Mouse (Mus musculus) hindbrain, embryonic 11.5 days (tissue): ENCODE results near the gene Pkd1. TPM values are rescaled to one million over a fixed set of nuclear protein-coding genes. Genes with fewer than 3 reads are reported as not detected.

Experiments used
- ATAC-seq: fragments of 200-750 bp; cut with Nextera tagmentation; 2 replicates; pipeline ENCODE4 v1.8.0; 2017; ENCODE audit warnings: mild to moderate bottlenecking, moderate TSS enrichment, moderate library complexity; ENCODE audit not compliant: low FRiP score
- DNase-seq: peaks from one replicate; pipeline ENCODE4 v3.0.0-alpha.2; 2015; ENCODE audit warnings: low spot score
- H3K27ac ChIP-seq: fragments of 300-500 bp; sonication (generic); 2 replicates; pipeline ENCODE4 v1.5.1; 2014; ENCODE audit warnings: mild to moderate bottlenecking, low read depth, low read length
- H3K27me3 ChIP-seq: fragments of 300-500 bp; sonication (generic); 2 replicates; pipeline ENCODE4 v1.6.1; 2014; ENCODE audit warnings: mild to moderate bottlenecking, low read length, moderate library complexity, mixed read lengths; ENCODE audit not compliant: control insufficient read depth, insufficient read depth
- H3K36me3 ChIP-seq: fragments of 300-500 bp; sonication (generic); 2 replicates; pipeline ENCODE4 v1.6.1; 2014; ENCODE audit warnings: mild to moderate bottlenecking, low read length, moderate library complexity, mixed read lengths; ENCODE audit not compliant: control insufficient read depth, insufficient read depth
- H3K4me1 ChIP-seq: fragments of 300-500 bp; sonication (generic); replicated peaks from 2 replicates; pipeline ENCODE4 v1.6.1; 2014; ENCODE audit warnings: low read length, mixed read lengths; ENCODE audit not compliant: control insufficient read depth, insufficient read depth
- H3K4me2 ChIP-seq: fragments of 300-500 bp; sonication (generic); replicated peaks from 2 replicates; pipeline ENCODE4 v1.6.1; 2014; ENCODE audit warnings: mild to moderate bottlenecking, low read depth, low read length
- H3K4me3 ChIP-seq: fragments of 300-500 bp; sonication (generic); 2 replicates; pipeline ENCODE4 v1.5.1; 2014; ENCODE audit warnings: low read depth, low read length
- H3K9ac ChIP-seq: fragments of 300-500 bp; sonication (generic); 2 replicates; pipeline ENCODE4 v1.6.1; 2014; ENCODE audit warnings: low read depth, low read length
- H3K9me3 ChIP-seq: fragments of 300-500 bp; sonication (generic); 2 replicates; pipeline ENCODE4 v1.6.1; 2016; ENCODE audit warnings: low read length; ENCODE audit not compliant: control insufficient read depth
- WGBS: fragments of 180-500 bp; shearing (Covaris S2); extraction: QIAGEN DNeasy Blood & Tissue Kit; methylation state at CpG from one replicate; pipeline ENCODE4 v1.1.7; 2014; 5-methylcytosine and 5-hydroxymethylcytosine counted together
- polyA plus RNA-seq: library from polyadenylated mRNA; unstranded; fragments of >200 nt; fragmentation: Nextera tagmentation; extraction: Ambion mirVana; gene quantifications from 2 replicates; pipeline ENCODE4 v1.2.1, GENCODE M21; 2014

Gene Pkd1
- polyA plus RNA-seq, 1 experiment from 2014 or later: 22.2 TPM

DNA sequence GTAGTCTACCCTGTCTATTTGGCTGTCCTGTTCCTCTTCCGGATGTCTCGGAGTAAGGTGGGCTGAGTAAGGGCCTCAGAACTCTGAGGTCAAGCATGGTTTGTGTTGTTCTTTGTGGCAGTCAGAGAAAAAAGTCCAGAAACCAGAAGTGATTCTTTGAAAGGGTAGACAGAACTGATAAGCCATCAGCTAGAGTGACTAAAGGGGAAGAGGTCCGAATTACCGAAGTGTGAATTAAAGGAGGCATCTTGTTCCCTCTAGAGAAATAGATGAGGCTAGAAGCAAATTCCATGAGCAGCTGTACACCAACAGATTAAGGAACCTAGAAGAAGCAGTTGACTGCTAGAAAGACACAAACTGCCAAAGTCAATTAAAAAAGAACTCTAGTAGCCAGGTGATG is 36.9 kb downstream of the Pkd1 start:
- Histone ChIP-seq H3K4me3 (no peak overlapping the region), H3K27me3 (no peaks in the 10 kb centered on the region), H3K4me2 (no peak overlapping the region), H3K9me3 (no peaks in the 10 kb centered on the region), H3K4me1 (no peaks in the 10 kb centered on the region), H3K27ac (no peak overlapping the region), H3K9ac (no peak overlapping the region), H3K36me3 (peaks cover 18% of the 10 kb centered on the region)
- DNase-seq (no peak), ATAC-seq (no peak)
- WGBS: 96% methylated on average over 4 of the region's 4 CpGs

DNA sequence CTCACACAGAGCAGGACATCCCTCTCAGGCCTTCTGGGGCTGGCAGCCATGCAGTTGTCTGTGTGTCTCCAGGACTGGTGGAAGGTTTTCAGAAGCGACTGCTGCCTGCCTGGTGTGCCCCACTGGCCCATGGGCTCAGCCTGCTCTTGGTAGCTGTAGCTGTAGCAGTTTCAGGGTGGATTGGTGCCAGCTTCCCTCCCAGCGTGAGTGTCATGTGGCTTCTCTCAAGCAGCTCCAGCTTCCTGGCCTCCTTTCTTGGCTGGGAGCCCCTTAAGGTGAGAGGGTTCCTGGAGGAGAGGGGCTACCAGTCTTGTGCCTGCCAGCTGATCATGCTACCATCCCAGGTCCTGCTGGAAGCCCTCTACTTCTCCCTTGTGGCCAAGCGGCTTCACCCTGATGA is 41.3 kb downstream of the Pkd1 start:
- H3K9ac ChIP-seq: no peak overlapping the region
- WGBS: 89% methylated on average over 3 of the region's 3 CpGs
- no peak overlapping the region for H3K4me3 ChIP-seq
- ATAC-seq (no peak), DNase-seq (no peak)
- H3K27me3 ChIP-seq: no peaks in the 10 kb centered on the region
- H3K36me3 ChIP-seq: peaks cover 16% of the 10 kb centered on the region
- no peak overlapping the region for H3K27ac ChIP-seq
- H3K4me1 ChIP-seq: no peaks in the 10 kb centered on the region
- H3K4me2 ChIP-seq: no peak overlapping the region
- H3K9me3 ChIP-seq: no peaks in the 10 kb centered on the region

DNA sequence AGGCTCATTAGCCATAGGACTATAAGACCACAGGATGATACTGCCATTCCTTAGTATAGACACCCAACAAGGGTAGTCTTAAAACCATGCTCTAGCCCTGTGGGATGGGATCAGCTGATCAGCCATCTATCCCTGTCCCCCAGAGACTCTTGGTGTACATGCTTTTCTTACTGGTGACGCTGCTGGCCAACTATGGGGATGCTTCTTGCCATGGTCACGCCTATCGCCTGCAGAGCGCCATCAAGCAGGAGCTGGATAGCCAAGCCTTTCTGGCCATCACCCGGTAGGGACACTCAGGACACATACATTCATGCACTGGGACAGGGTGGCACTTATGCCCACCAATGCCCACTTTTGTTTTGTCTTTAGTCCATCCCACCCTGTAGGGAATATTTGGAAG is 42.1 kb downstream of the Pkd1 start:
- H3K4me3 ChIP-seq: no peak overlapping the region
- 94% methylated on average over 5 of the region's 5 CpGs for WGBS
- no peak overlapping the region for H3K27ac ChIP-seq
- H3K27me3 ChIP-seq: no peaks in the 10 kb centered on the region
- H3K4me2 ChIP-seq: no peak overlapping the region
- ATAC-seq: no peak
- H3K9me3 ChIP-seq: no peaks in the 10 kb centered on the region
- H3K4me1 ChIP-seq: no peaks in the 10 kb centered on the region
- H3K36me3 ChIP-seq: peaks cover 22% of the 10 kb centered on the region
- no peak for DNase-seq
- no peak overlapping the region for H3K9ac ChIP-seq

DNA sequence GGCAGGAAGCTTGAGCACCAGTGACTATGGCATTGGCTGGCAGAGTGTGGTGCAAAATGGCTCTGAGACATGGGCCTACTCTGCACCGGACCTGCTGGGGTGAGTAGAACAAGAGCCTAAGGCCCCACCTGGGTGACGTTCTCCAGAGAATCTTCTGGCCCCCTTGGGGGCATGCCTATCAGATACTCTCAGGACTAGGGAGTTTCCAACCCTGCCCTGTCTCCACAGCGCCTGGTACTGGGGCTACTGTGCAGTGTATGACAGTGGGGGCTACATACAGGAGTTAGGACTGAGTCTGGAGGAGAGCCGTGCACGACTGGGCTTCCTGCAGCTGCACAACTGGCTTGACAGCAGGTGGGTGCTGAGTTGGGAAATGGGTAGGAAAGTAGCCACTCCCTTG is 43.6 kb downstream of the Pkd1 start:
- no peak for DNase-seq
- Histone ChIP-seq H3K27me3 (no peaks in the 10 kb centered on the region), H3K9ac (no peak overlapping the region), H3K27ac (no peak overlapping the region), H3K4me1 (no peaks in the 10 kb centered on the region), H3K4me2 (no peak overlapping the region), H3K9me3 (no peaks in the 10 kb centered on the region), H3K36me3 (peaks cover 14% of the 10 kb centered on the region), H3K4me3 (no peak overlapping the region)
- no peak for ATAC-seq
- WGBS: 93% methylated on average over 5 of the region's 5 CpGs

DNA sequence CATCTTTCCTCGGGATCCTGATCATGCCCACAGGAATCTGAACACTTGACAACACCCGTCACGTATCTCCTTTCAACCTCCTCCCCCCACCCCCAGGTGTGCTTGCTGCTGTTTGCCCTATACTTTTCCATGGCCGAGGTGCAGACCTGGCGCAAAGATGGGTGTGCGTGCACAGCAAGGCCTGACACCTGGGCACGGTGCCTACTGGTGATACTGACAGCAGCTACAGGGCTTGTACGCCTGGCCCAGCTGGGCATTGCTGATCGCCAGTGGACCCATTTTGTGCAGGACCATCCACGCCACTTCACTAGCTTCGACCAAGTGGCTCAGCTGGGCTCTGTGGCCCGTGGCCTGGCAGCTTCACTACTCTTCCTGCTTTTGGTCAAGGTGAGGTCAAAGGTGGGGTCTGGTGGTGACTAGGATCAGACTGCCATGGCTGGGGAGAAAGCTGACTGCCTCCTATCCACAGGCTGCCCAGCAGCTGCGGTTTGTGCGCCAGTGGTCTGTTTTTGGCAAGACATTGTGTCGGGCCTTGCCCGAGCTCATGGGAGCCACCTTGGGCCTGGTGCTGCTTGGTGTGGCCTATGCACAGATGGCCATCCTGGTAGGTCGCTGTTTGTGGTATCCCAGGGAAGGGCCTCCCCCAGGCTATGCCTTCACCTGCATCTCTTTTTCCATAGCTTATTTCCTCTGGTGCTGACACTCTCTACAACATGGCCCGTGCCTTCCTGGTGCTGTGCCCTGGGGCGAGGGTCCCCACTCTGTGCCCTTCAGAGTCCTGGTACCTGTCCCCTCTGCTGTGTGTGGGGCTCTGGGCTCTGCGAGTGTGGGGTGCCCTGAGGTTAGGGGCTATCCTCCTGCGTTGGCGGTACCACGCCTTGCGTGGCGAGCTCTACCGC is 44.6 kb downstream of the Pkd1 start:
- ATAC-seq (peak; percentile 14; the same call in 1 of the 2 replicates), DNase-seq (no peak)
- Histone ChIP-seq H3K27me3 (no peaks in the 10 kb centered on the region), H3K4me1 (no peaks in the 10 kb centered on the region), H3K36me3 (peaks cover 17% of the 10 kb centered on the region), H3K27ac (no peak overlapping the region), H3K9me3 (no peaks in the 10 kb centered on the region), H3K4me2 (no peak overlapping the region), H3K4me3 (no peak overlapping the region), H3K9ac (no peak overlapping the region)
- 93% methylated on average over 26 of the region's 26 CpGs for WGBS

DNA sequence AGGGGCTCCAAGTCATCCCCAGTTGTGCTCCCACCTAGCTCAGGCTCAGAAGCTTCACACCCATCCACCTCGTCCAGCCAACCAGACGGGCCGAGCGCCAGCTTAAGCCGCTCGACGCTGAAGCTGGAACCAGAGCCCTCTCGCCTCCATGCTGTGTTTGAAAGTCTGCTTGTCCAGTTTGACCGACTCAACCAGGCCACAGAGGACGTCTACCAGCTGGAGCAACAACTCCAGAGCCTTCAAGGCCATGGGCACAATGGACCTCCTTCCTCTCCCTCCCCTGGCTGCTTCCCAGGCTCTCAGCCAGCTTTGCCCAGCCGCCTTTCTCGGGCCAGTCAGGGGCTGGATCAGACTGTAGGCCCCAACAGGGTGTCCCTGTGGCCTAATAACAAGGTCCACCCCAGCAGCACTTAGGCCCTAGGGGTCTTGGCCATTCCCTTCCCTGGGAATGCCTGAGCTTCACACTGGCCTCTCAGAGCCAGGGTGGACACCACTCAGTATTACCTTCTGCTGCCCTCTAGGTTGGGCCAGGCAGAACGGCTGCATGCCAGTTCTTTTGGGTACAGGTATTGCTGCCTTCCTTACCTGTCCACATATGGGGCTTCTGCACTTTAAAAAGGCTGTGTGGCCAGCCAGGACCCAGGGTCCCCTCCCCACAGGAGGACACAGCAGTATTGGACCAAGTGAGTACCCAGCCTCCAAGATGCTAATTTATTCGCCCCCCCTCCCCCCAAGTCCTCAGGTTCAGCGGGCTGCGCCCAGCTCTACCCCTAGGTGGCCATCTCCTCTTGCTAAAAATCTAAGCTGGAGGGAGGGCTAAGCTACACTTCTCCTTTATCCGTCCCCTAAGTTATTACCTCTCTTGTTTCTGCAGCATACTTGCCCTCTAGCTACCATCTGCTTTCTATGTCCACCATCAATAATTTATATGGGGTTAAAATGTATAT is 45.8 kb downstream of the Pkd1 start:
- H3K4me1 ChIP-seq: no peaks in the 10 kb centered on the region
- ATAC-seq: no peak
- no peak overlapping the region for H3K4me3 ChIP-seq
- WGBS: 79% methylated on average over 17 of the region's 17 CpGs
- H3K9me3 ChIP-seq: no peaks in the 10 kb centered on the region
- no peaks in the 10 kb centered on the region for H3K27me3 ChIP-seq
- H3K4me2 ChIP-seq: no peak overlapping the region
- DNase-seq: peak; percentile 15
- peaks cover 17% of the 10 kb centered on the region for H3K36me3 ChIP-seq
- H3K9ac ChIP-seq: no peak overlapping the region
- H3K27ac ChIP-seq: no peak overlapping the region

DNA sequence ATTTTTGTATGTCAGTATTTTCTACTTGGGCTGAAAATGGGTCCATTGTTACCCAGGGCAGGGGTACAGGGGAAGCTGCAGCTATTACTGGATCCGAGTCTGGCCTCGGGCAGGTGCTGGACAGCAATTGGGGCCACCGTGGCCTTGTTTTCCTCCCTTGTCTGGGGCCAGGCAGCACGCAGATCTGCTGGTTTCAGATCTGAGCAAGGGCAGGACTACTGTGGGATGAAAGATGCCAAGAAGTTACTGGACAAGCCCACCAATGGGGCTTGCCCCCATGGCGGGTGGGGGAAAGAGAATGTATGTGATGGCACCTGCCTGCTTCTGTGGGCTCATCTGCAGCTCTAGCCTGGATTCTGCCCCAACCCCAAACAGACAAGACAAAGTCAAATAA is 46.4 kb downstream of the Pkd1 start:
- ATAC-seq: no peak
- DNase-seq: no peak
- H3K27me3 ChIP-seq: no peaks in the 10 kb centered on the region
- H3K9ac ChIP-seq: no peak overlapping the region
- no peaks in the 10 kb centered on the region for H3K9me3 ChIP-seq
- H3K4me1 ChIP-seq: no peaks in the 10 kb centered on the region
- H3K27ac ChIP-seq: no peak overlapping the region
- peaks cover 17% of the 10 kb centered on the region for H3K36me3 ChIP-seq
- H3K4me3 ChIP-seq: no peak overlapping the region
- no peak overlapping the region for H3K4me2 ChIP-seq
- 88% methylated on average over 5 of the region's 5 CpGs for WGBS

DNA sequence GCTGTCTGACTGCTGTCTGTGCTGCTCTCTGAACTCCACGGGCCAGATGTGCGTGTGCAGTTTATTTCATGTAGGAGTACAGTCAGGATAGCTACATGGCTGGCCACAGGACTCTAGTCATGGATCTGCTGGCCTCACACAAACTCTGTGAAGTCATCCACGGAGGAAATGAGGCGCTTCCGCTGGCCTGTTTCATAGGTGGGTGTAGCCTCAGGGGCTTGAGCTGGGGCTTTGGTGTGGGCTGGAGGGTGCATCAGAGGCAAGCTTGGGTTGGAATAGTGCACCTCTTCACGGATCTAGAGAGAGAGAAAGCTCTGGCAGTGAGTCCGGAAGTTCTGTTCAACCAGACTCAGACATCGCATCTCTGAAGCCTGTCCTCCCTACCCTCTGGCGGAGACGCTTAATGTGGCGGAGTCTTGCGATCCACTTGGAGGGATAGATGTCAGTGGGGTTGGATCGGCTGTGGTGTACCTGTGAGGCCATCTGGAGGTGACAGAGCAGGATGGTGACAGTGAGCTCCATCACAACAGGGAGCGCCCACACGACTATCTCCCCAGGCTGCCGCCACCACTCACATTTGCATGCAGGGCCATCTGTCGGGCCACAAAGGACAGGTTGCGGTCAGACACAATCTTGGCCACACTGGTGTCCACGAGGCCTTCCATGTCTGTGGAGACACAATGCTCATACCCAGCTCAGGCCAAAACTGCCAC is 47.0 kb downstream of the Pkd1 start:
- no peak overlapping the region for H3K9ac ChIP-seq
- H3K4me2 ChIP-seq: no peak overlapping the region
- H3K27me3 ChIP-seq: no peaks in the 10 kb centered on the region
- no peaks in the 10 kb centered on the region for H3K9me3 ChIP-seq
- no peak overlapping the region for H3K4me3 ChIP-seq
- 91% methylated on average over 19 of the region's 19 CpGs for WGBS
- DNase-seq (no peak), ATAC-seq (no peak)
- no peaks in the 10 kb centered on the region for H3K4me1 ChIP-seq
- H3K36me3 ChIP-seq: peaks cover 17% of the 10 kb centered on the region
- H3K27ac ChIP-seq: no peak overlapping the region
